Mouse (Mus musculus) c-Kit-negative CD71-positive TER-119-positive erythroid progenitor cells, embryonic 14.5 days (primary cell): Measurements from ENCODE around the gene Hspa8.
"Not testable (repeated sequence)": the region's sequence is repeated elsewhere in the genome, so short reads cannot be mapped to it uniquely, and the experiment has no call there.

ENCODE experiments used
- DNase-seq: peaks from one replicate; pipeline ENCODE4 v3.0.0-alpha.2; 2013; ENCODE audit warnings: low read depth, low spot score

The Hspa8 gene

DNA sequence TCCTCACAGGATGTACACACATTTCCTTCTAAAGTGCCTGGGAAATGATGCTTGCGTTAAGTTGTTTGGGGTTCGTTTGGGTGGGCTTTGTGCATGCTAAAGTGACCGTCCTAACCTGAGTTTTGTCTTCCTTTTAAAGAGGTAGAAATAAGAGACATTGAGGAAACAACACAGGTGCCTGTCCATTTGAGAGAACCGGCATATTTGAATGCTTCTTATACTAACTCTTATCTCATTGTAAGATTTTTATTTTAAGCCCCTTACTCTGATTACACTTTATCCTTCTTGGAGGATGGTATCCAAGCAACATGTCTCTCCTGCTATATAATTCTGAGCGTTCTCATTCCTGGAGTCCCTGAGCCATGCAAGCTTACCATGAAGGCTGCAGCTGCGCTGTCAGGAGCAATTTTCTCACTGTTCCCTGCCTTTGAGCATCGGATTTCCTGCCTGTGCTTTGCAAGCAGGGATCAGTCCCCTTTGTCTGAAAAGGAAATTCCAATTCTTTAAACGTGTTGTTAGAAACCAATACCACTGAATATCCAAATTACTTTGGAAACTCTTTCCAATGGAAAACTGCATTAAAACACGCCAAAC lies 16.3 kb upstream of the Hspa8 start:
- no peak for DNase-seq

DNA sequence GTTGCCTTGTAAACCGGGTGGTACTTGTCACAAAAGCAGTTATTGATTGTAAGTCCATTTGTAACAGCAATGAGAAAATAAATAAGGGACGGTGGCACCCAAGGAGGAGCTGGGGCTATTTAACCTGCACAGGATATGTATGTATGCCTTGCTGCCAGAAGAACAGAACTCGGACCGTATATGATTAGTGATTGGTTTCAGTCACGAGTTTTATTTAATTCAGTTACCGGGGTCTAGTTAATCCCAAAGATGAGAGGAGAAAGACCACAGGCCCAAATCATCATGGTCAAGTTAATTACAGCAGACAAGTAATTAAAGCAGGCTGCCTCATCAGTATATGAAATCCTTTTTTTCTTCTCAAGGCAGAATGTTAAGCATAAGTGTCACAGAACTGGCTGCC lies 15.3 kb upstream of the Hspa8 start:
- no peak for DNase-seq

DNA sequence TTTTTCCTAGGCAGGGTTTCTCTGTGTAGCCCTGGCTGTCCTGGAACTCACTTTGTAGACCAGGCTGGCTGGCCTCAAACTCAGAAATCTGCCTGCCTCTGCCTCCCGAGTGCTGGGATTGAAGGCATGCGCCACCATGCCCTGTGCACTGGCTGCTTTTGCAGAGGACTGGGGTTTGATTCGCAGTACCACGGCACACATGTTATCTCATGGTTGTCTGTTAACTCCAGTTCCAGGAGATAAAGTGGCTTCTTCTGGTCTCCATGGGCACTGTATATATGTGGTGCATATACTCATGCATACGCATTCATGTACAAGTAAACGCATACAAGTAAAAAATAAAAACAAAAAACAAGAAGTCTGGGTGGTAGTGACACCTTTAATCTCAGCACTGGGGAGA lies 14.0 kb upstream of the Hspa8 start:
- DNase-seq = not testable (repeated sequence)

DNA sequence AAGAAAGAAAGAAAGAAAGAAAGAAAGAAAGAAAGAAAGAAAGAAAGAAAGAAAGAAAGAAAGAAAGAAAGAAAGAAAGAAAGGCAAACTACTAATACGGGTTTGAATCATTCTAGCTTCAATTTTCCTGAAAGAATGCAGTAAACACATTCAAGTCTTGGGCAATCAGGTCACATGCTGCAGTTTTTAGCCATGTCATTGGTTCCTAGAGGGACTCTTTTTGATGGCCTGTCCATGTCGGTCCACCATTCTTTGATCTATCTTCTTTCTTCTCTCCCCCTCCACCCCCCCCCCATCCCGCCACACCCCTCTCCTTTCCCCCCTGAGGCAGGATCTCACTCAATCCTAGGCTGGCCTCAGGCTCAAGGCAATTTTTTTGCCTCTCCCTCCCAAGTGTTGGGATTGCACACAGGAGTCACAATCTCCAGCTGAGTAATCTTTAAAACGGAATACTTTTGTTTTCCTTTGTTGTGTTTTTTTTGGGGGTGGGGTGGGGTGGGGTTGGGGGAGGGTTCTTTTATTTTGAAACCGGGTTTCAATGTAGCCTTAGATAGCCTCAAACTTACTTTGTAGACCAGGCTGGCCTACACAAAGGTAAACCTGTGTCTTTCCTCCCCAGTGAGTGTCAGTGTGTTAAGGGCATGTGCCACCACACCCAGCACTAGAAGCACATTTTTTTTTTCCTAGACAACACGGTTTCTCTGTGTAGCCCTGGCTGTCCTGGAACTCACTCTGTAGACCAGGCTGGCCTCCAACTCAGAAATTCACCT lies 8.7 kb upstream of the Hspa8 start:
- DNase-seq = no peak

DNA sequence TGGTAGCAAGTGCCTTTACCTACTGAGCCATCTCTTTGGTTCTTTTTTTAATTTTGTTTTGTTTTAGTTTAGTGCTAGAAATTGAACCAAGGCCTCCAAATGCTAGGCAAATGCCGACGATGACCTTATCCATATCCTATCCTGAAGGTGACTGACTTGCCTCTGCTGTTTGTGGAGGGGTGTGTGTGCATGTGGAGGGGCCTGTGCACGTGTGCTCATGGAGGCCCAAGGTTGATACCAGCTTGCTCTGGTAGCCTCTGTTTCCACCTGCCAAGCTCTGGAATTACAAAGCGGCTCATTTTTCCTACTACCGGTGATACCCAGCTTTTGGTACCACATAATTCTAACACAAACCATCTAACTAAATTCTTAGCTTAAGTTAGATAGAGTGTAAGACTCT lies 7.2 kb upstream of the Hspa8 start:
- no peak for DNase-seq

DNA sequence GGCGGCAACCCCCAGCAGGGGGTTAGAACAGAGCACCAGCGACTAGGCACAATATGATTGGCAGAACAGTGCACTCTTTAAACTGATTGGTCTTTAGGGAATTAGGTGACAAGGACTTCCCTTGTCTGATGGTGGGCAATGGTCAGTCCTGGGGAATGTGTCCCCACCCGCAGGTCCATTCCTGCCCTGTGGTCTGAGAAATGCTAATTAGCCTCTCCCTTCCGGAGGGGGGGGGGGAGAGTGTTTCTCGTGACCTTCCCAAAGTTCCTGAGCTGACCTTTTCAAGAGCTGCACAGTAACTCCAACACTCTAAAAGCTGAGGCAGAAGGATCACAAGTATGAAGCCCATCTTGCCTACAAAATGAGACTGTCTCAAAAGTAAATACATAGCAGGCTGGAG lies 6.5 kb upstream of the Hspa8 start:
- no peak for DNase-seq

DNA sequence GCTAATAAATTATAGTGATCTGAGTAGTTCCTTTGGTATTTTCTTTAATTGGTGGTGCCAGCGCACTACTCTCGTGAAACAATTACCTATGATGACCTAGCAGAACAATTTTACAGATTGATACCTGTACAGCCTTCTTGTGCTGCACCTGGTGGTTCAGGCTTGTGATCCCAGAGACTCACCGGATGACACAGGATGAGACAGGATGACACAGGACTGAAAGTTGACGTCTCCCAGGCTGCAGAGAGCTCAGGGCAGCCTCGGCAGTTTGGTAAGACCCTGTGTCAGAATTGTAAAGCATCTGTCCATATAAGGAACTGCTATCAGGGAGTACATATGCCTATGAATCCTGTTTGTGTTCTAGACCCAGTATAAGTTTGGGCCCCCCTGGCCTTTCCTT lies 5.9 kb upstream of the Hspa8 start:
- no peak for DNase-seq

DNA sequence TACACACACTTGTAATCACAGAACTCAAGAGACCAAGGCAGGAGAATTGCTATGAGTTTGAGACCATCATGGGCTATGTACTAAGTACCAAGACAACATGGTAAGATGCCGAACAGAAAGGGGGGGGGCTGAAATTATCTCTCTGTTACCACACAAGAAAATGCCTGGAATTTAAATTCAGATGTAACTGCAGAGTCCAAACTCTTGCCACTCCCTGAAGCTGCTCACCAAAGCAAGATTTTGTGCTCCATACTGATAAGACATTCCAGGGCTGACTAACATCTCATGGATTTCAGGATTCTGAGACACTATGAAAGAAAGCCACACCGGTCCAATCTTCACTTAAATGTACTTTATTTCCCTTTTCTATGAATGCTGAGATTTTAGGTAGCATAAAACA lies 5.2 kb upstream of the Hspa8 start:
- no peak for DNase-seq

DNA sequence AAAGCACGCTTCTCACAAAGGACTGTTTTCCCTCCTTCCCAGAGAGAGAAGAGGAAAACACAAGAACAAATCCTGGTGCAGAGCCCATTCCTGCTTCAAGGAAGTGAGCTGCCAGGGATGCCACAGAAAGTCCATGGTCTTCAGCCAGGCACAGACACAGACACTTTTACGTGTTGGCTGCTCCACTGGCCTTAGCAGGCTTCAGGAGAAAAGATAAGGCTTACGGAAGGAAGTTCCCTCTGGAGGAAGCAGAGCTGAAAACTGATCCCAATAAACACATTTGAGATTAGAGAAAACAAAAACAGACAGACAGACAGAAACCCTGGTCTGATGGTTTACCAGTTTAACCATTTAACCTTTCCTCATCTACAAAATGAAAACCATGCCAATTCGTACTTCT lies 4.7 kb upstream of the Hspa8 start:
- no peak for DNase-seq

DNA sequence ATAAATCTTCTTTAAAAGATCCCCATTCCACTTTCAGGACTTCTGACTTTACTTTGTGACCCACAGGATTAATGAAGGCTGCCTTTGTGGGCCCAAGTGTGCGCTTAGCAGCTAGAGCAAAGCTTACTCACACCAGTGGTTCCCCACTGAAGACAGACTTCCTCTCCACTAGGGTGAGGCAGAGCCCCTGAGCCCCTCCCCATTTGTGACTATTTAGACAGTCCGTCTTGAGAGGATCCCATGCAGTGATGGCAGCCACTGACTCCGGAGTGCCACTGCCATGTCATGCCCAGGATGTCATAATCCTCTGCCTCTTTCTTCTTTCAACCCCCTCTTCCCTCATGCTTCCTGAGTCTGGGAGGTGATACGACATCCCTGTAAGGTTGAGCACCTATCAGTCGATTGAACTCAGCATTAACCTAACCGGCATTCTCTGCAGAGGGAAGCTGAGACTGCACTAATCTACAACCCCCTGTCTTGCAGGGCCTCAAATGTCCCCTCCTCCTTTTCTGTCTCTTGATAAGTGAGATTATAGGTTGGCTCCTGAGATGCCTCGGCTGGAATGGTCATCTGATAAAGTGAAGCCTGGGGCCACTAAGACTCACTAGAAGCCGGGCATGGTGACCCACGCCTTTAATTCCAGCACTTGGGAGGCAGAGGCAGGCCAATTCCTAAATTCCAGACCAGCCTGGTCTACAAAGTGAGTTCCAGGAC lies 2.4 kb upstream of the Hspa8 start:
- no peak for DNase-seq

DNA sequence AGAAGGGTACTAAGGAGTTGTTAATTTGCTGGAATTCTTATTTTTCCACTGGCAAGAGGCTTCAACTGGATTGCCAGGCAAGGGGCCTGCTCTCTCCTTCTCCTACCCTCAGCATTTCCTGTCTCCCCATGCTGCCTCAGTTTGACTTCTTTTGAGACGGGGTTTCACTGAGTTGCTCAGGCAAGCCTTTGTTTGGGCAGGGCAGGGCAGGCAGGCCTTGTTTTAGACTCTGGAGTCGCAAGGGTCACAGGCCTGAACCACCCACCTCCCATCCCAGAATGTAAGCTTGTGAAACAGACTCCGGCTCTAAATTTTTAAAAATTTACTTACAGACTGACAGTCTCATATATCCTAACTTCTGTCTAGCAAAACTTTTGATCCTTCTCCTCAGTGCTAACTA lies 1.7 kb upstream of the Hspa8 start:
- DNase-seq = no peak

DNA sequence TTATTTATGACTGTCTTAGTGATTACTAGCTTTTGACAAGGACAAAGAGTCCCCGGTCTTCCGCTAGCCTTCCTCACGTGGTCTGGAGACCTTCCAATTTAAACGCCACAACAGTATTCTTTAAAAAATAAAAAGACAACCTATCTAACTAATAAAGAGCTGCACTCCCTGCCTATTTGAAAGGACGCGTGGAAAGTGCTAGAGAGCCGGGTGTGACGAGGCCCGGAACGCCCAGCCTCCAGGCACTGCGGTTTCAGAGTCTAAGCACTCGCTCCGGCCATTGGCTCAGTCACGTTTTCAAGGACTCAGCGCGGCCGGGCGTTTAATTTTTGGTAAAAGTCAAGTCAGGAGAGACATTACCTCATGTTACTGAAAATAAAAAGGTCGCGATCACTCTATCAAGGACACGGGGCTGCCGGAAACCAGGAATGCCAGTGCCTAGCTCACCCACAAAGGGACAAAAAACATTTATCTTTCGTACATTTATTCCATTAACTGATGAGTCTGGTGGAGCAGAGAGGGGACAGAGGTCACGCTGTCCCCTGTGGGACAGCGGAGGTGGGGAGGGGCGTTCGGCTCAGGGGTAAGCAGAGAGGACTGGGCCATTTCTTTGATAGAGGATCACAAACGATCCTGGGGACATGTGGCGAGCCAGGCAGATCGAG lies 815 bp upstream of the Hspa8 start:
- DNase-seq = peak; percentile 64

DNA sequence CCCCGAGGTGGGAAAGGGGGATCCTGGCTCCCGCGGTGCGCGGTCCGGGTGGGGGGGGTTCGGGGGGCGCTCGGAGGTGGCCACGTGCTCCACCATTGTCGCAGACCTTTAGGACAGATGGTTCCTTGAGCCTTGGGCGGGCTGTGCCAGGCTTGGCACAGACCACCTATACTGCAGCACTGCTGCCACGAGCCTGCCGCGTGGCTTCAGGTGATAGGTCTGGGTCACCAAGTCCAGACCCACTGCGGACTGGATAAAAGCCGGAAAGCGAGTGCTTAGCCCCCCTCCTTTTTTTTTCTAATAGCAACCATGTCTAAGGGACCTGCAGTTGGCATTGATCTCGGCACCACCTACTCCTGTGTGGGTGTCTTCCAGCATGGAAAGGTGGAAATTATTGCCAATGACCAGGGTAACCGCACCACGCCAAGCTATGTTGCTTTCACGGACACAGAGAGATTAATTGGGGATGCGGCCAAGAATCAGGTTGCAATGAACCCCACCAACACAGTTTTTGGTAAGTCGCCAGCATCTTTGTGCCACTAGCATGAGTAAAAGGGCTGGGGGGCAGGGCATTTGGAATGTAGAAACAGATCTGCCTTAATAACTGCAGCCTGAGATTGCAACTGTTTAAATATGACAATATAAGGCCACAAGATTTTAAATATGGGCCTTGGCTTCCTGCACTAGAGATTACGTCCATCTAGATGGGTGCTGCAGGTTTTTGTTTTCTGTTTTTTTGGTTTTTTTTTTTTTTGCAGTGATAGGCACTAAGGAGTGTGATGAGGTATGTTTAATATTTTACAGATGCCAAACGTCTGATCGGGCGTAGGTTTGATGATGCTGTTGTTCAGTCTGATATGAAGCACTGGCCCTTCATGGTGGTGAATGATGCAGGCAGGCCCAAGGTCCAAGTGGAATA lies 1.1 kb downstream of the Hspa8 start:
- not testable (repeated sequence) for DNase-seq

DNA sequence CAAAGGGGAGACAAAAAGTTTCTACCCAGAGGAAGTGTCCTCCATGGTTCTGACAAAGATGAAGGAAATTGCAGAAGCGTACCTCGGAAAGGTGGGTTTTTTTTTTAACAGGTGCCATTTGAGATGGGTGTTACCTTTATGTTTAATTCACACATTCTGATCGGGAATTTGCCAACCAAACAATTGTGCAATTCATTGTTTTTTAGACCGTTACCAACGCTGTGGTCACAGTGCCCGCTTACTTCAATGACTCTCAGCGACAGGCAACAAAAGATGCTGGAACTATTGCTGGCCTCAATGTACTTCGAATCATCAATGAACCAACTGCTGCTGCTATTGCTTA lies 1.7 kb downstream of the Hspa8 start:
- DNase-seq = not testable (repeated sequence)

DNA sequence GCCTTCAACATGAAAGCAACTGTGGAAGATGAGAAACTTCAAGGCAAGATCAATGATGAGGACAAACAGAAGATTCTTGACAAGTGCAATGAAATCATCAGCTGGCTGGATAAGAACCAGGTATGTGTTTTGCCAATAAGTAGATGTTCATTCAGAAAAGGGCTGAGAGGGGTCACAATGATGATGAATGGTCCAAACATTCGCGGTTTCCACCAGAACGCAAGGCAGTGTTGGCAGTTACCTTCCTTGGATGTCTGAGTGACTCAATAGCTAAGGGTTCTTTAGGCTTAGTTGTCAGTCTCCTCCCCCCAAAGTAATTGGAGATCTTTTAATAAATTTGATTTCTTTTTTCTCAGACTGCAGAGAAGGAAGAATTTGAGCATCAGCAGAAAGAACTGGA lies 3.8 kb downstream of the Hspa8 start:
- not testable (repeated sequence) for DNase-seq

DNA sequence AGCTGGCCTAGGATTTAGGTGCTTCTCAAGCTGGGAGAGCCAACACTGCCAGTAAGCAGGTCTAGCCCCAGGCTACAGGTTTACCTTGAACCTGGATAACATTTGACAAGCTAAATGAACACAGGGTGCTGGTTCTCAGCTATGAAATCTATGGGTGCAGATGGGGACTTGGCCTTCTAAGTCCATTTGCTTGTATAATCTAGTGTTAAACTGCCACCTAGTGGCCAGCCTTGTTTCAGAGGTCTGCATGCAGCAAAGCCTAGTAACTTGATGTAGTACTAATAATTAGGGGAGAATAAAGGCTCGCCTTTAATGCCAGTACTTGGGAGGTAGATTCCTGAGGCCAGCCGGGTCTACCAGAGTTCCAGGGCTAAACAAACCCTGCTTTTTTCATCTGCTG lies 4.5 kb downstream of the Hspa8 start:
- peak; percentile 74 for DNase-seq

DNA sequence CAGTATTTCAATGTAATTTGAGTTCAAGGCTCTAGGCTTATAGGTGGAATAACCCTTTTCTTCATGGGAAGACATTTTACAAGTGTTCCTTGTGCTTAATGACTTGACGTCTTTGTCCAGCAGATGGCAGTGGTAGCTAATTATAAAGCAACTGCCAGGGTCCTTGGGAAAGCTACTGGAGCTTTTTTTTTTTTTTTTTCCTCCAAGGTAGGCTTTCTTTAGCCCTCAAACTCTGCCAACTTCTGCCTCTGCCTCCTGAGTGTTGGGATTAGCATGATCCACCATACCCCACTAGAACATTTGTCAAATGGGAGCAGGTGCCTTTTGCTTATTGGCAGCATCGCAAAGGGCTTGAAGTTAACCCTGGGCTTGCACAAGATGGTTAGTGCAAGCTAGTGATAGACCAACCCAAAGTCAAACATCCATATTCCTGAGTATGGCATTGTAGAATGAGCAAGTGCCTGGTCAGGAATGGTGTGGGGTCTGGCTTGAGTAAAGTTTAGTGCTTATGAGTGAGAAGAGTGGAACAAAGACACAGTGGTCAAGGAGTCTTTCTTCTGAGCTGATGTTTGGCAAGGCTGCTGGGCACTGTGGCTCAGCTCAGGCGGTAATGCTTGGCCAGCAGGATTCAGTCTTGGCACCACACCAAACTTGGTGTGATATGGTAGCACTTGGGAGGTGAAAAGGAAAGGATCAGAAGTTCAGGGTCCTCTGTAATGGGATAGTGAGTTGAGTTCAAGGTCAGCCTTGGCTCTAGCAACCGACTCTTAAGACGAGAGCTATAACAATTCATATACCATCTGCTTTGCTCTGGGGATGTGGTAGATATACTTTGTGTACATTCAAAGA lies 5.9 kb downstream of the Hspa8 start:
- no peak for DNase-seq

DNA sequence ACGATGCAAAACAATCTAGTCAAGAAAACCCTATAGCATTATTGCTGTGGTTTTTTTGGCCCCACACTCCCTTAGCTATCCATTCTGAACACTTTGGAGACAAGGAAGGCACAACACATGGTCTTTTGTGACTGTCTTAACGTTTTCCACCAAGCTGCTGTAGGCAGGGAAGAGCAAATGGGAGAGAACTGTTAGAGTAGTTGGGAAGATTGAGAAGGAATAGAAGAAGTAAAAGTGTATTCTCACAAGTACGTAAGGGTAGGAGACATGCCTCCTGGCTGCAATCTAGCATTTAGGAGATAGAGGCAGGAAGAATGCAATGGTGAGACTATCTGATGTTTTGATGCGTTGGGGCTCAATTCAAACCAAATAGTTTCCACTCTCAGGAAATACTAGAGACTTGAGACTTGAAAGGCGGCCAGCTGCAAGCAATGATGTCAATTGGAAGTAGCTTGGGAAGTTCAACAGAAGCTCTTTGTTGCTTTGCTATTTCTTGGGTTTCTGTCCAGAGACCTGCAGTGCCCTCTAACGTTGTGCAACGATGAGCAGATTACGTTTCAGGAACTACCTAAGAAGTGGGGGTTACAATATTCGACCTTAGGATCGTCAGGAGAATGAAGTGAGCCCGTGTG lies 6.6 kb downstream of the Hspa8 start:
- no peak for DNase-seq

DNA sequence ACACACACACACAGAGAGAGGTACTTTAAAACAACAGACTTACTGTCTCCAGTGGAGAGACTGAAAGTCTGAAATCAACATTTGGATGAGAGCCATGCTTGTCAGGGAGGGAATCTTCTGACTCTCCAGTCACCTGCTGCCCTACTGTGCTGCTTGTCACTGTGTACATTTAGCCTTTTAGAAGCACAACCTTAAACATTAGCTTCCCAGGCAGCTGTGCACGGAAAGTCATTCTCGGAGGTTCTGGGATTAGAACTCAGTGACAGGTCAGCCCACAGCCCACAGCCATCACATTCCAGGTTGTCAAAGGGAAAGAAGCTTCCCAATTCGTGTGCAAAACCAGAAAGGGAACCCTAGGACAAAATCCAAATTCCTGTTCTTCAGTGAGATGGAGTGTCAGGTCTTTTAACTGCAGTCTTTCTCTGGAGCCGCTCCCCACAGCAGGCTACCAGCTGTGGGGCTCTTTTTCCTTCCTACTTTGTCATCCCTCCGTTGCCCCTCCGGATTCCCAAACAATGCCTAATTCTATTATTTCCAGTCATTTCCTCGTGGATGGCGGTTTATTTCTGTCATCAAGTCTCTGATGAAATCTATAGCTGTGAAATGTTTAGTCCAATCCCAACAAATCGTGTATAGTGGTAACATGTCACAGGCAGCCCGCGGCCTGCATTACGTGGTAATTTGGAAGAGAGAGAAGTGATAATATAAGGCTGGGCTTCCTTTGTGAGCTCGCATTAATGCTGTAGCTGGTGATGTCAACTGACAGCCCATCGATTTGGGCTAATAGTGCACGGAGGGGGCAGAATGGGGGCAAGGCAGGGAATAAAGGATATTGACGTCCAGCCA lies 7.5 kb downstream of the Hspa8 start:
- no peak for DNase-seq
